ENCODE assay signal across 9 mouse cellular contexts in the genomic region with DNA sequence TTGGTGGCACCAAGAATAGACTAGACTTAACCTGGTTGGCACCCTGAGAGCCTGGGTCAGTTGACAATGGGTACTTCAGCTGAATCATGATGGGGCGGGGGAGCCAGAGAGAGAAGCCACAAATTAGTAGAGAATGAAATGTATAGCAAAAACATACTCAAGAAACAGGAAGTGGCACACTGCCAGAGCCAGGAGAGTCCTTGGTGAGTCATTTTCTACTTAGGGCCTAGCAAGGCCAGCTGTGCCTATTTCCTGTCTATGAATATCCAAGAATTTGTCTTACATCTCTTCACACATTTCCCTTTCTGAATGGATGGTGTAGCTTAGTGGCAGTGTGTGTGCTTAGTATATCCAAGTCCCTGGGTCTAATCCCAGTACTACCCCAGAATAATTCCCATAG. TPM values are rescaled to one million over a fixed set of nuclear protein-coding genes. Genes with fewer than 3 reads are reported as not detected.
A peak's percentile ranks its signal among the peaks of the same experiment; 100 is the strongest.
DNase-seq lines count a peak whose midpoint lies in the region; ATAC-seq and TF ChIP-seq lines count a peak whose summit lies in the region.
"Had no signal": no experiment of that assay in that cellular context is flagged by ENCODE, and none has a peak within 500 bp of the region (broad histone marks: within the 10 kb centered on the region; RNA-seq: fewer than 3 reads in every experiment).

No protein-coding gene starts in this region.

- H3K9me3 ChIP-seq in limb, embryonic 14.5 days (ENCODE audit: control insufficient read depth, low read length), result no peaks in the 10 kb centered on the region
- no peaks in the 10 kb centered on the region for H3K9me3 ChIP-seq in limb, embryonic 10.5 days (replicated peaks)
- H3K9me3 ChIP-seq: limb, embryonic 15.5 days had no signal

- ATAC-seq in limb, embryonic 14.5 days (ENCODE audit: low FRiP score, low read depth), result no peak

- H3K27ac ChIP-seq in limb, embryonic 14.5 days (replicated peaks; ENCODE audit: low read depth, low read length), result no peak overlapping the region
- H3K27ac ChIP-seq in limb, embryonic 10.5 days, result no peak overlapping the region
- H3K27ac ChIP-seq in macrophage, result peak overlapping the region; percentile 46
- H3K27ac ChIP-seq: limb, embryonic 15.5 days had no signal

- peak; percentile 49 for DNase-seq in limb, embryonic 14.5 days (ENCODE audit: low spot score)
- no peak for DNase-seq in limb, embryonic 10.5 days (ENCODE audit: low spot score)
- DNase-seq in NIH3T3 (ENCODE audit: low read depth), result peak; percentile 79
- DNase-seq in heart, postnatal 4 days, result peak; percentile 43
- DNase-seq in ovary, postnatal 10 days (ENCODE audit: low spot score), result no peak
- DNase-seq in left cerebral cortex, adult 8-10 months (ENCODE audit: low spot score in 2 of 2), result no peak
- no peak for DNase-seq in layer of hippocampus, postnatal 14 days (ENCODE audit: low spot score in 2 of 2)

- no peaks in the 10 kb centered on the region for H3K36me3 ChIP-seq in limb, embryonic 14.5 days (ENCODE audit: control insufficient read depth, insufficient read depth, low read length)
- no peaks in the 10 kb centered on the region for H3K36me3 ChIP-seq in limb, embryonic 10.5 days
- H3K36me3 ChIP-seq in macrophage (ENCODE audit: inconsistent target), result no peaks in the 10 kb centered on the region

- no peak for TF ChIP-seq POLR2A in limb, embryonic 14.5 days (IDR thresholded peaks at IDR 0.05; ENCODE audit: borderline replicate concordance, extremely low read depth, insufficient read depth, insufficient read length)

- no peak overlapping the region for H3K4me3 ChIP-seq in limb, embryonic 14.5 days (replicated peaks; ENCODE audit: low read length)
- H3K4me3 ChIP-seq in limb, embryonic 10.5 days, result no peak overlapping the region
- H3K4me3 ChIP-seq in macrophage (ENCODE audit: inconsistent target), result no peak overlapping the region
- H3K4me3 ChIP-seq: limb, embryonic 15.5 days had no signal

- WGBS in limb, embryonic 14.5 days, result 80% methylated on average over 1 of the region's 1 CpGs
- 100% methylated on average over 1 of the region's 1 CpGs for WGBS in limb, embryonic 10.5 days
- 0% methylated on average over 1 of the region's 1 CpGs for WGBS in macrophage (ENCODE audit: missing documents)

- no peaks in the 10 kb centered on the region for H3K27me3 ChIP-seq in limb, embryonic 14.5 days (ENCODE audit: control insufficient read depth, insufficient read depth, low read length)
- no peaks in the 10 kb centered on the region for H3K27me3 ChIP-seq in limb, embryonic 10.5 days (ENCODE audit: low read depth, poor library complexity, severe bottlenecking)
- H3K27me3 ChIP-seq: limb, embryonic 15.5 days had no signal

- no peak overlapping the region for H3K9ac ChIP-seq in limb, embryonic 14.5 days (ENCODE audit: low read depth, low read length, severe bottlenecking)
- H3K9ac ChIP-seq: limb, embryonic 15.5 days had no signal

- H3K4me1 ChIP-seq in limb, embryonic 14.5 days (ENCODE audit: control insufficient read depth, insufficient read depth, low read length), result no peaks in the 10 kb centered on the region
- no peaks in the 10 kb centered on the region for H3K4me1 ChIP-seq in limb, embryonic 10.5 days

- H3K79me2 ChIP-seq in macrophage (ENCODE audit: inconsistent target), result peaks cover 90% of the 10 kb centered on the region

- no peak overlapping the region for H3K4me2 ChIP-seq in limb, embryonic 14.5 days (replicated peaks; ENCODE audit: low read depth, low read length, severe bottlenecking)
- H3K4me2 ChIP-seq: limb, embryonic 15.5 days had no signal

RNA-seq across cellular contexts. Expression of a gene that starts 6.8 kb away (rescaled TPM):
- polyA plus RNA-seq in limb, embryonic 14.5 days (2012; rRNA removed), result 70.7 and 105 TPM in 2 replicates
- polyA plus RNA-seq in limb, embryonic 14.5 days (2014; fragmentation: Nextera tagmentation; extraction: Ambion mirVana), result 154 and 166 TPM in 2 replicates
- 26.2 and 36.9 TPM in 2 replicates for polyA plus RNA-seq in limb, embryonic 10.5 days (2016; fragmentation: Nextera tagmentation; extraction: Ambion mirVana)
- total RNA-seq in heart, postnatal 4 days (2021), result 100 to 1,000 TPM; 259 to 279 TPM
- total RNA-seq in macrophage (2018; cell fraction: chromatin; rRNA removed), result 10 to 100 TPM in 19 of 26 experiments, 1 to 10 TPM in 7; 4.5 to 40.2 (median 18.2) TPM
- 10 to 100 TPM; 13.8 to 26.3 (median 19.4) TPM for total RNA-seq in macrophage (2018; cell fraction: cytosol; rRNA removed)
- total RNA-seq in macrophage (2018; cell fraction: nucleus; rRNA removed), result 10 to 100 TPM in 19 of 26 experiments, 1 to 10 TPM in 7; 4.2 to 38.9 (median 16.1) TPM
- polyA plus RNA-seq in macrophage (2018), result 21.5 to 33.2 TPM (median 27.8 TPM) in 3 replicates
- total RNA-seq in left cerebral cortex, adult 8-10 months (2022), result 10 to 100 TPM; 55.4 to 60.7 (median 56.5) TPM
- 100 to 1,000 TPM in 1 of 2 experiments, 10 to 100 TPM in 1; 94.1 to 102 TPM for total RNA-seq in layer of hippocampus, postnatal 14 days (2021)

Comparison
In these comparisons a context has a peak if more than half of its experiments do, and no peak if none do; other contexts are left out.
1. DNase-seq: peak in limb, embryonic 14.5 days (single experiment), NIH3T3 (single experiment) and heart, postnatal 4 days (single experiment); none in limb, embryonic 10.5 days (single experiment), ovary, postnatal 10 days (single experiment), left cerebral cortex, adult 8-10 months (0 of 2) and layer of hippocampus, postnatal 14 days (0 of 2).